Mouse (Mus musculus) neural tube, embryonic 13.5 days (tissue): Measurements from ENCODE around the gene Map6. TPM values are rescaled to one million over a fixed set of nuclear protein-coding genes. Genes with fewer than 3 reads are reported as not detected.
A peak's percentile ranks its signal among the peaks of the same experiment; 100 is the strongest.
"Not testable (repeated sequence)": the region's sequence is repeated elsewhere in the genome, so short reads cannot be mapped to it uniquely, and the experiment has no call there.

ENCODE experiments used
- ATAC-seq: fragments of 200-750 bp; cut with Nextera tagmentation; 2 replicates; pipeline ENCODE4 v1.8.0; 2017; ENCODE audit warnings: low read depth, mild to moderate bottlenecking, moderate TSS enrichment, moderate library complexity
- H3K27ac ChIP-seq: fragments of 300-500 bp; sonication (generic); replicated peaks from 2 replicates; pipeline ENCODE4 v1.5.1; 2015; ENCODE audit warnings: moderate library complexity, mild to moderate bottlenecking, inconsistent platforms
- H3K27me3 ChIP-seq: fragments of 300-500 bp; sonication (generic); 2 replicates; pipeline ENCODE4 v1.6.1; 2015; ENCODE audit warnings: mild to moderate bottlenecking, inconsistent platforms
- H3K36me3 ChIP-seq: fragments of 300-500 bp; sonication (generic); 2 replicates; pipeline ENCODE4 v1.6.1; 2015; ENCODE audit warnings: mild to moderate bottlenecking, inconsistent platforms
- H3K4me1 ChIP-seq: fragments of 300-500 bp; sonication (generic); replicated peaks from 2 replicates; pipeline ENCODE4 v1.6.1; 2015; ENCODE audit warnings: inconsistent platforms
- H3K4me2 ChIP-seq: fragments of 300-500 bp; sonication (generic); 2 replicates; pipeline ENCODE4 v1.6.1; 2015; ENCODE audit warnings: inconsistent platforms, mild to moderate bottlenecking, moderate library complexity
- H3K4me3 ChIP-seq: fragments of 300-500 bp; sonication (generic); 2 replicates; pipeline ENCODE4 v1.5.1; 2015; ENCODE audit warnings: mild to moderate bottlenecking, inconsistent platforms
- H3K9ac ChIP-seq: fragments of 300-500 bp; sonication (generic); 2 replicates; pipeline ENCODE4 v1.6.1; 2015; ENCODE audit warnings: moderate library complexity, mild to moderate bottlenecking, inconsistent platforms
- H3K9me3 ChIP-seq: fragments of 300-500 bp; sonication (generic); 2 replicates; pipeline ENCODE4 v1.6.1; 2016; ENCODE audit warnings: inconsistent platforms
- WGBS: fragments of 180-500 bp; shearing (Covaris S2); methylation state at CpG from one replicate; pipeline ENCODE4 v1.1.7; 2015; 5-methylcytosine and 5-hydroxymethylcytosine counted together
- polyA plus RNA-seq: library from polyadenylated mRNA; unstranded; fragments of >200 nt; fragmentation: Nextera tagmentation; extraction: Ambion mirVana; gene quantifications from 2 replicates; pipeline ENCODE4 v1.2.1, GENCODE M21; 2015

Gene Map6
- polyA plus RNA-seq, 1 experiment from 2014 or later: 105 TPM

DNA sequence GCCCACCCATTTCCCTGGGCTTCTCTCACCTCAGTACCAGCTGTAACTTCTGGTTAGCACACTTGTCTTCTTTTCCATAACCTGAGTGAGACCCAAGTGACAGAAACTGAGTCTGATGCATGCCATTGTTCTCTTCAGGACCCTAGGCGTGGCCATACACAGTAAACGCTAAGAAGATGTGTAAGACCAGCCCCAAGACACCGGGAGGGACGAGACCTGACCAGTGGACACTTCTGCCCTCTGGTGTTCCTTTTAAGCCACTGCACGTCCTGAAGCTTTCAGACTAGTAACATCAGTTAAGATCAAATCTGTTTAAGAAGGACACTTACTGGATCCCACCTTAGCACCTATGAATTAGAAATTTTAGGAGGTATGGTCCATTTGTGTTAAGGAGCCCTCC lies 97.8 kb downstream of the Map6 start:
- Histone ChIP-seq H3K4me2 (peak overlapping the region; percentile 41), H3K9ac (peak overlapping the region; percentile 53), H3K9me3 (no peaks in the 10 kb centered on the region), H3K27ac (peak overlapping the region; percentile 68; the same call in 1 of the 2 replicates), H3K36me3 (no peaks in the 10 kb centered on the region), H3K27me3 (no peaks in the 10 kb centered on the region), H3K4me3 (0 out of 2 replicates have a peak overlapping the region, but pooled peaks have one; percentile 6), H3K4me1 (peaks cover 22% of the 10 kb centered on the region)
- WGBS: under 1% methylated on average over 5 of the region's 5 CpGs
- peak; percentile 19; the same call in 1 of the 2 replicates for ATAC-seq

DNA sequence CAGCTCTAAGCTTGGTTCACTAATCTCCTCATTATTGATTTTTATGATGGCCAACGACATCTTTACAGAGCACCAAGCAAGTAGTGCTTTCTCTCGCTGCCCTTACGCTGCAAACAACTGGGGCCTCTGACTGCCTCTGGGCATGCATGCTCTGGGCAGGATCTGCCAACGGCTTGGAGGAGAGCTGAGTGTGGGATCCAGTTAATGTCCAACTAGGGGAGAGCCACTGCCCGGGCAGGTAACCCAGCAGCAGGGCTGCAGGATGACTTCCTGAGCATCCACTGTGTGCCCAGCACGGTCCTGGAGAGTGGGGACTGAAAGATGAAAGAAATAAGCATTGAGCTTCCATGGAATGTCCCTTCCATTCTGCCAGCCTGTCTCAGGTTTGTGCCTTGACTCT lies 99.5 kb downstream of the Map6 start:
- WGBS: 70% methylated on average over 6 of the region's 6 CpGs
- no peak for ATAC-seq
- Histone ChIP-seq H3K9ac (no peak overlapping the region), H3K9me3 (no peaks in the 10 kb centered on the region), H3K27ac (no peak overlapping the region), H3K4me2 (no peak overlapping the region), H3K4me3 (no peak overlapping the region), H3K27me3 (no peaks in the 10 kb centered on the region), H3K4me1 (peaks cover 11% of the 10 kb centered on the region), H3K36me3 (no peaks in the 10 kb centered on the region)

DNA sequence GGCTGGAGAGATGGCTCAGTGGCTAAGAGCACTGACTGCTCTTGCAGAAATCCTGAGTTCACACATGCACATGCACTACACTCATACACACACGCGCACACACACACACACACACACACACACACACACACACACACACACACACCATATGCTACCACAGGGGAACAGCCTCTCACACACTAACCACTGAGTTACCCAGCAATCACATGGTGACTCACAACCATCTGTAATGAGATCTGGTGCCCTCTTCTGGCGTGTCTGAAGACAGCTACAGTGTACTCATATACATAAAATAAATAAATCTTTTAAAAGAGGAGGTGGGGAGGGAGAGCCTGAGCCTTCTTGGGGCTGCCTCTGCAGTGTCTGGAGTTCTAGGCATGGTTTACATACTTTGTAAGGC lies 107.1 kb downstream of the Map6 start:
- H3K27me3 ChIP-seq, H3K27ac ChIP-seq, H3K9me3 ChIP-seq, H3K4me1 ChIP-seq, H3K9ac ChIP-seq, ATAC-seq, H3K4me3 ChIP-seq, H3K4me2 ChIP-seq, H3K36me3 ChIP-seq: not testable (repeated sequence)
- 49% methylated on average over 3 of the region's 3 CpGs for WGBS

DNA sequence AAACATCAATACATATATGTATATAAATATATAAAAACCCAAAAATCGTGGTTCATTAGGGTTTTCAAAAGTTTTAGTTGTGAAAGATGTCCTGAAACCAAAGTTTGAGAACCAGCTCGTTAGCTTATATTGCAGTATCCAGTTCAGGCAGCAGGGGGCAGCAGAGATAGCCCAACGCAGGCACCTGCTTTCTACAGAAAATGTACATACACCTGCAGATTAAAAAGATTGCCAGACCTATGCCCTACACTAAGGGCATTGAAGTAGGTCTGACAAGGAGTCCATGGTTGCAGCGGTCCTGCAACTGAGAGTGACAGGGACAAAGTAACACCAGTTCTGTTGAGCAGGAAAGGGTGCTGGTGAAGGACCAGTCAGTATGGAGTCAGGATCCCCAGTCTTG lies 108.2 kb downstream of the Map6 start:
- Histone ChIP-seq H3K4me1 (peaks cover 19% of the 10 kb centered on the region), H3K27me3 (no peaks in the 10 kb centered on the region), H3K4me3 (no peak overlapping the region), H3K9ac (no peak overlapping the region), H3K36me3 (no peaks in the 10 kb centered on the region), H3K9me3 (no peaks in the 10 kb centered on the region), H3K4me2 (no peak overlapping the region), H3K27ac (no peak overlapping the region)
- ATAC-seq: no peak
- WGBS: 7% methylated on average over 4 of the region's 4 CpGs

DNA sequence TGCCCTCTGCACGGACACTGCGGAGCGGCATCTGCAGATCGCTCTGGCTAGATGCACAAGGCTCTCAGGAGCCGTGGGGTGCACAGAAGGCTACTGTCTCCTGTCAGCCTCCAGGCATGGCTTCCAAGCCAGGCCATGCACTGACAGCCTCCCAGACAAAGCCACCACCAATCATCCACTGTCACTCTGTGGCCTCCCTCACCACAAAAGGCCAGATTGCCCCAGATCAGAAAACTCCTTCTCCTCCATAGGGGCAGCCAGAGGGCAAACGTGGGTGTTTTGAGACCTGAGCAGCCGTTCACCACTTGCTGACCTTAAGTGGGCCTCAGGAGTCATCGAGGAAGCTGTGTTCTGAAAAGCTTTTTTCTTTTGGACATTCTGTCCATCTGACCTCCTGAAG lies 111.6 kb downstream of the Map6 start:
- Histone ChIP-seq H3K27me3 (no peaks in the 10 kb centered on the region), H3K27ac (no peak overlapping the region), H3K9me3 (no peaks in the 10 kb centered on the region), H3K4me1 (peaks cover 43% of the 10 kb centered on the region), H3K4me2 (no peak overlapping the region), H3K36me3 (no peaks in the 10 kb centered on the region), H3K4me3 (no peak overlapping the region), H3K9ac (0 out of 2 replicates have a peak overlapping the region, but pooled peaks have one; percentile 31)
- WGBS: 30% methylated on average over 8 of the region's 8 CpGs
- no peak for ATAC-seq

DNA sequence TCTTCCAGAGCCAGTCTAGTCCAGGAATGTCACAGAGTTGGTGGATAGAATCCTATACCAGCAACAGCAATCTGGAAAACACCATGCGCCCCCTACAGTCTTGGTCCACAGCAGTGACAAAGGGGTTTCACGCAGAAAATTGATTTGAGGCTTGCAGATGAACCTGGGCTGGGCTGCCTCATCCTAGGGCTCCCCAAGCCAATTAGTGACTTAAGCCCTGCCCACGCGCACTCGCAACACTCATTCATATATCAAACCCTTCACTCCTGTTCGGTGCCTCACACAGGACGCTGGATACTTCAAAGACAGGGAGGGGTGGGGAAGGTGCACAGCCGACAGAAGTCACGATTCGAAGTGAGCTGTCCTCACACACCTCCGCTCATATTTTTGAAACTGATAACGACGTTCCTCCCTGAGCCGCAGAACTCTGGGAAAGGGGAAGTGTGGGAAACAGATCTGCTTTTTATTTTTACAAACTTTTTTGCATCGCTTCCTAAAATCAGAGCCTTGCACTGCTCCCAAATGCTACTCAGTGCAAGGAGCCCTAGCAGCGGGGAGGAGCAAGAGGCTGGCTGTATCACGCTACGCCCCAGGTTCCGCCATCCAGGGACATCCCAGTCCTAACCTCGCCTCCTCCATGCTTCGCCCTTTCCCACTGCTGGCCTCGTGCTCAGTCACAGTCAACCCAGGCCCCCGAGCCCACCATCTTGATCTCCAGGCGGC lies 113.4 kb downstream of the Map6 start:
- H3K4me1 ChIP-seq: peaks cover 61% of the 10 kb centered on the region
- WGBS: 2% methylated on average over 24 of the region's 24 CpGs
- H3K27ac ChIP-seq: peak overlapping the region; percentile 98

DNA sequence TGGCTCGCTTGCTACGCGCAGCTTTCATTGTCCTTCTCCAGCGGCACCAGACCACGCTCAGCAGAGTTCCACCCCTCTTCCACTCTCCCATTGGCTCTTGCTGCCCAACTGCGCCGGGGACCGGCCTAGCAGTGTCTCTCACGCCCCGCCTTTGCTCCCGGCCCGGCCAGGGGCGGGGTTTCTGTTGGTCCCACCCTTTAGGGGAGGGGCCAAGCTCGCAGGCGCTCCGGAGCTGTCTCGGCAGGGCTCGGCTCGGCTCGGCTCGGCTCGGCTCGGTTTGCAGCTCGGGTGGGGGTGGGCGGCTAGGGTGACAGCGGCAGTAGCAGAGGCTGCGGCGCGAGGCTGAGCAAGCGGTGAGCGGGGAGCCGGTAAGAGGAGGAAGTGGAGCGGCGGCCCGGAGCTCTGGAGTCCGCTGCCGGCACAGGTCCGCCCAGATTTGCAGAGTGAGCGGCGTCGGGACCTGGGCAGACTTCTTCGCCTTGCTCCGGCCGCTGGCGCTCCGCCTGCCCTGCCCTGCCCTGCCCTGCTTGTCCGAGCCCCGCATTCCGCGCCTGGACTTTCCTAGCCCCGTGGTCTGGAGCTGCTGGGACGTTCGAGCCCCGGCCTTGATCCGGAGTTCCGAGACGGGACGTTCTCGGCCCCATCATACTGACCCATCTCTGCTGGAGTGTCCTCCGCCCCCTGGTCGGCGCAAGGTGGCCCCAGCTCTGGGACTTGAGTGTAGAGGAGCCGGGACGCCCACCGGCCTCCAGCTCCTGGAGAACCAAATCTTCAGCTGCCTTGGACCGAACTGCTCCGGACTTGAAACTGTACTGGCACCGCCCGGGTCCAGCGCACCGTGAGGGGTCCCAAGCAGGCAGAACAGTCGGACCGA lies 114.2 kb downstream of the Map6 start, which contains the start of gene Gdpd5:
Gene Gdpd5 (plus strand): TSS at position 201 of the 874 bp plus-strand sequence.
- ATAC-seq: peak; percentile 96
- H3K36me3 ChIP-seq: 0 out of 2 replicates have a peak, but pooled peaks cover 2% of the 10 kb centered on the region
- peak within 1 kb of the TSS; percentile 92 for H3K4me3 ChIP-seq
- H3K9me3 ChIP-seq: no peaks in the 10 kb centered on the region
- H3K9ac ChIP-seq: peak within 1 kb of the TSS; percentile 93
- peak within 1 kb of the TSS; percentile 98 for H3K27ac ChIP-seq
- no peaks in the 10 kb centered on the region for H3K27me3 ChIP-seq
- peak within 1 kb of the TSS; percentile 91 for H3K4me2 ChIP-seq
- WGBS: under 1% methylated on average over 69 of the region's 73 CpGs
- H3K4me1 ChIP-seq: peaks cover 69% of the 10 kb centered on the region

More for the DNA sequence above, 113.4 kb downstream of the Map6 start:
- Histone ChIP-seq H3K4me2 (peak overlapping the region; percentile 91), H3K9ac (peak overlapping the region; percentile 85), H3K9me3 (no peaks in the 10 kb centered on the region), H3K4me3 (peak overlapping the region; percentile 92), H3K36me3 (0 out of 2 replicates have a peak, but pooled peaks cover under 1% of the 10 kb centered on the region), H3K27me3 (no peaks in the 10 kb centered on the region)
- peak; percentile 66 for ATAC-seq

DNA sequence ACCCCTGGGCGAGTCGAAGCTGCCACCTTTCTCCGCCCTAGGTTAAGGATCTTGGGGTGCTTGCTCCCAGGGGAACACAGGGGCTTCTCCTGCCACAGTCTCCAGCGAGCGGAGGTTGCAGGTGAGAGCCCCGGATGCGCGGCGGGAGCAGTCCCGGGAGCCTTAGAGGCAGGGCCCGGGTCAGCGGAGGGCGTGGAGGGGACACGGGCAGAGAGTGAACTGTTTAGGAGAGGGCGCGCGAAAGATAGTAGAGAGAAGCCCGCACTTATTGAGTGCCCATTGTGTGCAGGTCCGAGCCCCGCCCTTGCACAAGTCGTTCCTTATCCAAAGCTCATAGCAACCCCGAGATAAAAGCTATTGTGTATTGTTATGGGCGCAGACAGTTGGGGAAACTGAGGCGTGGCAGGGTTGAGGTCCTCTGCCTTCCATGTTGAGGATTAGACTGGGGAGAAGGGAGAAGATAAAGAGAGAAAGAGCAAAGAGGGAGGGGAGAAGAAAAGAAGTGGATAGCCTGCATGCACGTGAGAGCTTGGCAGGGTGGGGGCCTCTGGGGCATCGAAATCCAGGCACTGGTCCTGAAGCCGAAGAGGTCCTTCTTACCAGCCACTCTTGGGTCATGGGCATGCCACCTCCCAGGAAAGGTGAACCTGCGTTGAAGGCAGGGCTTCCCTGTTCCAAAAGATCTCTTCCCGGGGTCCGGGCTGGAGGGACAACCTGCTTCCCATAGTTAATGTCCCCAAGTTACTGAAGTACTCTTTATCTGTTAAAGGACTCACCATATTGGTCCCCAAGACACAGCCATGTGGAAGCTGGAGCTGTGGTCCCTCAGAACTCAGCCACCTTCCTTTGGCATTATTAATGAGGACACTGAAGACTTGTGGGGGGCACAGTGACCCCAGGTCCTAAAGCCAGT lies 115.1 kb downstream of the Map6 start:
- ATAC-seq: peak; percentile 1; the same call in 1 of the 2 replicates
- peak overlapping the region; percentile 92 for H3K4me3 ChIP-seq
- 8% methylated on average over 30 of the region's 30 CpGs for WGBS
- peaks cover 74% of the 10 kb centered on the region for H3K4me1 ChIP-seq
- no peaks in the 10 kb centered on the region for H3K9me3 ChIP-seq
- H3K27ac ChIP-seq: peak overlapping the region; percentile 98
- H3K27me3 ChIP-seq: no peaks in the 10 kb centered on the region
- peaks cover 9% of the 10 kb centered on the region for H3K36me3 ChIP-seq
- H3K9ac ChIP-seq: peak overlapping the region; percentile 93
- peak overlapping the region; percentile 91 for H3K4me2 ChIP-seq

DNA sequence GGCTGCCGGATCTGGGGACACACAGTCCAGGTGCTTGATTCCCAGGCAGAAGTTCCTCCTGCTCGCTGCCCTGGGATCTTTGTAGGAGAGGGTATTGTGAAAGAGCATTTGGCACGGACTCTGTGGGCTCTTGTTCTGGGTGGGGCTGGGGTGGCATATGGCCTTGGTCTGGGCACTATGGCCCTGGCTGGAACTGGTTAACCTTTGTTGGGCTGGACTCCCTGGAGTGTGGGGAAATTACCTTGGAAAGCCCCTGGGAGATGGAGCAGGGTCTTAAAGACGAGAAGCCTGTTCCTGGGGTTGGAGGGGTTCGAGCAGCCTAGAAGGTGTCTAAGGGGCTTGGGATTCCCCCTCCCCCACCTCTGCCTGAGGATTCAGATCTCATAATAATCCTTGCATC lies 116.0 kb downstream of the Map6 start:
- no peak for ATAC-seq
- Histone ChIP-seq H3K4me1 (peaks cover 80% of the 10 kb centered on the region), H3K27me3 (no peaks in the 10 kb centered on the region), H3K4me3 (peak overlapping the region; percentile 92), H3K27ac (peak overlapping the region; percentile 98), H3K9me3 (no peaks in the 10 kb centered on the region), H3K36me3 (peaks cover 18% of the 10 kb centered on the region), H3K4me2 (peak overlapping the region; percentile 91), H3K9ac (peak overlapping the region; percentile 93)
- WGBS: 46% methylated on average over 5 of the region's 5 CpGs

DNA sequence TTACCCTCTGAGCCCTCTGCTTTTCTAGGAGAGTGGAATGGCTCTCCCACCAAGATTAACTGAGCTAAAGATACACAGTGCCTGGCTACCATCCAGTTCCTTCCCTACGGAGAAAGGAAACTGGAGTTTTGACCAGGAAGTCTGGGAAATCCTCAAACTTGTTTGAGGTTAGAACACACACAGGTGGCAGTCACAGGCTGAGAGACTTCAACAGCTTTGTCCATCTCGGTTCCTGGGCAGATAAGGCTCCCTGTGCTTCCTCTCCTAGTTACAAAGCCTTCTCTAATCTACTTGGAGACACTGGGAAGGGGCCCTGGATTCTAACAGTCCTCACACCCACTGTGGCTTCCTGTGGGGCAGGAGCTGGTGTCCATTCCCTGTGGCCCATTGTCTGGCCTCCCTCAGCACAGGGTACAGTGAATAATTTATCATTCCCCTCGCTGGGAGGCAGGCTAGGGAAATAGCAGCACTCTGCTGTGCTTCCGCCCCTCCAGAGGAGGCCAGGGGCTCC lies 116.9 kb downstream of the Map6 start:
- peak overlapping the region; percentile 92 for H3K4me3 ChIP-seq
- peak overlapping the region; percentile 93 for H3K9ac ChIP-seq
- peaks cover 82% of the 10 kb centered on the region for H3K4me1 ChIP-seq
- peak overlapping the region; percentile 91 for H3K4me2 ChIP-seq
- peaks cover 27% of the 10 kb centered on the region for H3K36me3 ChIP-seq
- H3K27me3 ChIP-seq: no peaks in the 10 kb centered on the region
- no peaks in the 10 kb centered on the region for H3K9me3 ChIP-seq
- no peak for ATAC-seq
- H3K27ac ChIP-seq: peak overlapping the region; percentile 98
- WGBS: 14% methylated on average over 4 of the region's 4 CpGs

DNA sequence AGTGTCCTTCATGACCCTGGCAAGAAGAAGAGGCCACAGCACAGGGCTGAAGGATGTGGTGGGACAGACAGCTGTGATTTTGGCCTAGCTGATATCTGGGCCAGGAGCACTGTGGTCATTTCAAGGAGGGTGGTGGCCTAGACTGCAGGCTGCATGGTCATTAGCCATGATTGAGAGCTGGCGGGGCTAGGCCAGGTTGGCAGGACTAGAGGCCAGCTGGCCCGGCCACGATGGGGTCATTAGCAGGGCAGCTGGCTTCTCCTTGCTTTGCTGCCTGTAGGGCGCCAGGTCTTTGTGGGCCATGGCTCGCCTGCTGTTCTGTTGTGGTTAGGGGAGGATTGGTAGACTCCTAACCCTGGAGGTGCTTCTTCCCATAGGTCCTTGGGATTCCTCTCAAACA lies 118.8 kb downstream of the Map6 start:
- Histone ChIP-seq H3K9ac (peak overlapping the region; percentile 93), H3K4me1 (peaks cover 85% of the 10 kb centered on the region), H3K36me3 (peaks cover 43% of the 10 kb centered on the region), H3K27me3 (no peaks in the 10 kb centered on the region), H3K4me2 (peak overlapping the region; percentile 91), H3K4me3 (no peak overlapping the region), H3K9me3 (no peaks in the 10 kb centered on the region), H3K27ac (0 out of 2 replicates have a peak overlapping the region, but pooled peaks have one; percentile 23)
- ATAC-seq: no peak
- 36% methylated on average over 5 of the region's 5 CpGs for WGBS
